Mouse (Mus musculus): ENCODE results near the gene Ephx1. TPM values are rescaled to one million over a fixed set of nuclear protein-coding genes. Genes with fewer than 3 reads are reported as not detected.

Gene Ephx1
- polyA plus RNA-seq, 1 experiment: 60.6 TPM

DNA sequence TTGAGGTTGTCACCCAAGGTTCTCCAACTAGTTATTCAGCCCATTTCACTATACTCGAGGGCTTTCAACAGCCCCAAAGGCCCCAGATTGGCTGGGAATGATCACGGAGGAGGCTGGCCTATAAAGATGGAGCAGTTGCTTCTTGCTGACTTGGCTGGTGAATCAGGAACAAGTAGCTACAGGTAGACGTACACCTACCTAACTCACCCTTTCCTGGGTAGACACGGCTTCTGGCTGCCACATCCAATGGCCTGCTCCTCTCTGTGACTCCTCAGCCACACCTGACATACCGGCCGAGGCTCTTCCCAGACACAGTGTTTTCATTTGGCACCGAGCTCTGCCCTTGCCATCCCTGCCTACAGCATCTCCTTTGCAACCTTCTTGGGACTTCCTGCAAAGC, 53.4 kb downstream of the Ephx1 start:
- Histone ChIP-seq H3K27me3 (ENCODE audit: control insufficient read depth, insufficient read depth, insufficient read length) (no peaks in the 10 kb centered on the region), H3ac (ENCODE audit: control insufficient read depth, insufficient read length, low read depth) (no peak overlapping the region), H3K79me3 (ENCODE audit: low read depth) (no peaks in the 10 kb centered on the region), H3K36me3 (ENCODE audit: control insufficient read depth, insufficient read depth) (peaks cover 83% of the 10 kb centered on the region), H3K79me2 (ENCODE audit: control insufficient read depth, insufficient read depth) (no peaks in the 10 kb centered on the region), H3K4me3 (ENCODE audit: insufficient read depth, poor library complexity, severe bottlenecking) (no peak overlapping the region)
- TF ChIP-seq USF1 (IDR thresholded peaks at IDR 0.05; ENCODE audit: low read depth): no peak
- no peak for TF ChIP-seq MYOD1 (IDR thresholded peaks at IDR 0.05; ENCODE audit: control insufficient read depth, insufficient read length, low read depth)
- no peak for TF ChIP-seq MAX (IDR thresholded peaks at IDR 0.05)
- TF ChIP-seq CEBPB (IDR thresholded peaks at IDR 0.05; ENCODE audit: low read depth): no peak
- no peak for TF ChIP-seq FOSL1 (IDR thresholded peaks at IDR 0.05; ENCODE audit: insufficient read depth, low read length, poor library complexity, severe bottlenecking)
- no peak for TF ChIP-seq MYOG (IDR thresholded peaks at IDR 0.05; ENCODE audit: control insufficient read depth, extremely low read depth, insufficient read length)
- TF ChIP-seq CTCF (IDR thresholded peaks at IDR 0.05; ENCODE audit: control insufficient read depth, insufficient read depth, insufficient read length): no peak

DNA sequence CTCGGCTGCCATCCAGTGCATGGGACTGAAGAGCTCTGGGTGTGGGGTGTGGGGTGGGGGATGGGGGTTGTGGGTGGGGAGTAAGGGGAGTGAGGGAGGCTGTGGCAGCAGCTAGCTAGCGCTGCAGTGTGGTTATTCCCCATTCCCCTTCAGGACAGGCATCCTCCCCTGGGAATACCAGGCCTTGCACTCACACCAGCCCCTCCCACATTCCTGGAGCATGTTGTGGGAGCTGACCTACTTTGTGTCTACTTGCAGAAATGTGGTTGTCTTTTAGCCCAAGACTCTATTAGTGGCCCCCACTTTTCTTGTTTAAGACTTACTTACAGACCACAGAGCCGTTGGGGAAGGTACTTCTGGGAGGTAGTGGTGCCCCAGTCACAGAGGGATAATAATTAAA, 54.2 kb downstream of the Ephx1 start:
- peaks cover 80% of the 10 kb centered on the region for H3K36me3 ChIP-seq (ENCODE audit: control insufficient read depth, insufficient read depth)
- TF ChIP-seq MAX (IDR thresholded peaks at IDR 0.05) (peak; percentile 46), CTCF (IDR thresholded peaks at IDR 0.05; ENCODE audit: control insufficient read depth, insufficient read depth, insufficient read length) (no peak)

DNA sequence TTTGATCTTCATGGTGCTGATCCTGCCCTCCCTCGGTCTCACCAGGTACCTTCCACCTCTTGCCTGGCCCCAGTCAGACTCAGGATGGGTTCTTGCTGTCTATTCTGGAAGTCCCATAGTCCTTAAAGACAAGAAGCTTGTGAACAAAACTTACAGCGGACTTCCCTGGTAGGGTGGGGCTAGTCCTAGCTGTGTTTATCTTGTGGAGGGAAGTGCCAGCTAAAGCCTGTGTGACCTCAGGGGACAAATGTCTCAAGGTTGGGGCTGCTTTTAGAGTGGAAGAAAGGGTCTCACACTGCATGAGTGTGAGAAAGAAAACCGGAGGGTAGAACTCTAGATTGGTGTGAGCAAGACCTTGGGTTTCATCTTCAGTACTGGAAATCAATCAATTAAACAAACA, 54.9 kb downstream of the Ephx1 start:
- H3K36me3 ChIP-seq (ENCODE audit: control insufficient read depth, insufficient read depth): peaks cover 78% of the 10 kb centered on the region
- no peaks in the 10 kb centered on the region for H3K79me3 ChIP-seq (ENCODE audit: low read depth)
- TF ChIP-seq CEBPB (IDR thresholded peaks at IDR 0.05; ENCODE audit: low read depth): no peak
- no peak for TF ChIP-seq FOSL1 (IDR thresholded peaks at IDR 0.05; ENCODE audit: insufficient read depth, low read length, poor library complexity, severe bottlenecking)
- no peak for TF ChIP-seq CTCF (IDR thresholded peaks at IDR 0.05; ENCODE audit: control insufficient read depth, insufficient read depth, insufficient read length)
- H3ac ChIP-seq (ENCODE audit: control insufficient read depth, insufficient read length, low read depth): no peak overlapping the region
- H3K79me2 ChIP-seq (ENCODE audit: control insufficient read depth, insufficient read depth): no peaks in the 10 kb centered on the region
- no peaks in the 10 kb centered on the region for H3K27me3 ChIP-seq (ENCODE audit: control insufficient read depth, insufficient read depth, insufficient read length)
- no peak overlapping the region for H3K4me3 ChIP-seq (ENCODE audit: insufficient read depth, poor library complexity, severe bottlenecking)

More for the DNA sequence above, 54.2 kb downstream of the Ephx1 start:
- Histone ChIP-seq H3K79me2 (ENCODE audit: control insufficient read depth, insufficient read depth) (no peaks in the 10 kb centered on the region), H3K27me3 (ENCODE audit: control insufficient read depth, insufficient read depth, insufficient read length) (no peaks in the 10 kb centered on the region), H3ac (ENCODE audit: control insufficient read depth, insufficient read length, low read depth) (no peak overlapping the region), H3K4me3 (ENCODE audit: insufficient read depth, poor library complexity, severe bottlenecking) (no peak overlapping the region), H3K79me3 (ENCODE audit: low read depth) (no peaks in the 10 kb centered on the region)

DNA sequence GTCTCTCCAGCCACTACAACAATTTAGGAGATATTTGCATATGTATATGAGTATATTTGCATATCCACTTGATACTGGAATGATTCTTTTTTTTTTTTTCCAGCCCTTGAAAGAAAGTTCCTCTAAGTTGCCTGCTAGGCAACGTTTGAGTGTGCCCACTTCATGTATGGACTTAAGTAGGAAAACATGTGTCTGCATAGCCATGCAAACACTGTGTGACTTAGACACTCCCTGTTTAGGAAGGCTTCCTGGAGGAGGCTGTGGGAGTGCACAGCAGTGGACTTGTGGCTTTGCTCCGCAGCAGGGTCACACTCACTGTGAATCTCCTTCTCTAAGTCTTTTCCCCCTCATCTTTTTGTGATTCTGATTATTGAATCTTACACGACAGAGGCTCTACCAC, 61.9 kb downstream of the Ephx1 start:
- no peak for TF ChIP-seq FOSL1 (IDR thresholded peaks at IDR 0.05; ENCODE audit: insufficient read depth, low read length, poor library complexity, severe bottlenecking)
- TF ChIP-seq MYOD1 (IDR thresholded peaks at IDR 0.05; ENCODE audit: control insufficient read depth, insufficient read length, low read depth): no peak
- TF ChIP-seq MYOG (IDR thresholded peaks at IDR 0.05; ENCODE audit: control insufficient read depth, extremely low read depth, insufficient read length): no peak
- no peak for TF ChIP-seq CTCF (IDR thresholded peaks at IDR 0.05; ENCODE audit: control insufficient read depth, insufficient read depth, insufficient read length)
- TF ChIP-seq USF1 (IDR thresholded peaks at IDR 0.05; ENCODE audit: low read depth): no peak
- no peak for TF ChIP-seq CEBPB (IDR thresholded peaks at IDR 0.05; ENCODE audit: low read depth)
- no peak for TF ChIP-seq MAX (IDR thresholded peaks at IDR 0.05)
- H3K27me3 ChIP-seq (ENCODE audit: control insufficient read depth, insufficient read depth, insufficient read length): no peaks in the 10 kb centered on the region
- peaks cover 76% of the 10 kb centered on the region for H3K36me3 ChIP-seq (ENCODE audit: control insufficient read depth, insufficient read depth)
- H3K79me2 ChIP-seq (ENCODE audit: control insufficient read depth, insufficient read depth): no peaks in the 10 kb centered on the region
- H3K79me3 ChIP-seq (ENCODE audit: low read depth): no peaks in the 10 kb centered on the region
- no peak overlapping the region for H3ac ChIP-seq (ENCODE audit: control insufficient read depth, insufficient read length, low read depth)
- no peak overlapping the region for H3K4me3 ChIP-seq (ENCODE audit: insufficient read depth, poor library complexity, severe bottlenecking)

- Histone ChIP-seq H3K4me3 (ENCODE audit: insufficient read depth, poor library complexity, severe bottlenecking) (no peak overlapping the region), H3ac (ENCODE audit: control insufficient read depth, insufficient read length, low read depth) (no peak overlapping the region), H3K36me3 (ENCODE audit: control insufficient read depth, insufficient read depth) (peaks cover 75% of the 10 kb centered on the region), H3K79me2 (ENCODE audit: control insufficient read depth, insufficient read depth) (no peaks in the 10 kb centered on the region), H3K27me3 (ENCODE audit: control insufficient read depth, insufficient read depth, insufficient read length) (no peaks in the 10 kb centered on the region), H3K79me3 (ENCODE audit: low read depth) (no peaks in the 10 kb centered on the region)
- TF ChIP-seq MYOG (IDR thresholded peaks at IDR 0.05; ENCODE audit: control insufficient read depth, extremely low read depth, insufficient read length) (no peak), CEBPB (IDR thresholded peaks at IDR 0.05; ENCODE audit: low read depth) (no peak), MAX (IDR thresholded peaks at IDR 0.05) (no peak), CTCF (IDR thresholded peaks at IDR 0.05; ENCODE audit: control insufficient read depth, insufficient read depth, insufficient read length) (no peak), USF1 (IDR thresholded peaks at IDR 0.05; ENCODE audit: low read depth) (no peak), MYOD1 (IDR thresholded peaks at IDR 0.05; ENCODE audit: control insufficient read depth, insufficient read length, low read depth) (no peak), FOSL1 (IDR thresholded peaks at IDR 0.05; ENCODE audit: insufficient read depth, low read length, poor library complexity, severe bottlenecking) (no peak)
Measured at GRCm38 (mm10) chr1:180957989-180958388, 62.7 kb downstream of the Ephx1 start.

- Histone ChIP-seq H3K4me3 (ENCODE audit: insufficient read depth, poor library complexity, severe bottlenecking) (no peak overlapping the region), H3K79me3 (ENCODE audit: low read depth) (no peaks in the 10 kb centered on the region), H3ac (ENCODE audit: control insufficient read depth, insufficient read length, low read depth) (no peak overlapping the region), H3K27me3 (ENCODE audit: control insufficient read depth, insufficient read depth, insufficient read length) (no peaks in the 10 kb centered on the region), H3K36me3 (ENCODE audit: control insufficient read depth, insufficient read depth) (peaks cover 76% of the 10 kb centered on the region), H3K79me2 (ENCODE audit: control insufficient read depth, insufficient read depth) (no peaks in the 10 kb centered on the region)
- no peak for TF ChIP-seq CTCF (IDR thresholded peaks at IDR 0.05; ENCODE audit: control insufficient read depth, insufficient read depth, insufficient read length)
- no peak for TF ChIP-seq CEBPB (IDR thresholded peaks at IDR 0.05; ENCODE audit: low read depth)
- TF ChIP-seq MYOG (IDR thresholded peaks at IDR 0.05; ENCODE audit: control insufficient read depth, extremely low read depth, insufficient read length): no peak
- no peak for TF ChIP-seq MYOD1 (IDR thresholded peaks at IDR 0.05; ENCODE audit: control insufficient read depth, insufficient read length, low read depth)
- TF ChIP-seq MAX (IDR thresholded peaks at IDR 0.05): no peak
- no peak for TF ChIP-seq USF1 (IDR thresholded peaks at IDR 0.05; ENCODE audit: low read depth)
- TF ChIP-seq FOSL1 (IDR thresholded peaks at IDR 0.05; ENCODE audit: insufficient read depth, low read length, poor library complexity, severe bottlenecking): no peak
Measured at GRCm38 (mm10) chr1:180956973-180957381, 63.7 kb downstream of the Ephx1 start.

All from C2C12 (cell line).